In genomic region chr3:35547696-35548095, GRCm38 (mm10) we compare ENCODE assay signal across 15 mouse cellular contexts.
"Had no signal": no experiment of that assay in that cellular context is flagged by ENCODE, and none has a peak within 500 bp of the region (broad histone marks: within the 10 kb centered on the region; RNA-seq: fewer than 3 reads in every experiment).

No protein-coding gene starts in this region.

- ATAC-seq: liver, postnatal 0 days; midbrain, embryonic 13.5 days had no signal

- H3K27me3 ChIP-seq: kidney, embryonic 15.5 days; liver, embryonic 13.5 days; lung, embryonic 15.5 days; midbrain, embryonic 13.5 days had no signal

- H3K9me3 ChIP-seq: kidney, embryonic 15.5 days; liver, embryonic 13.5 days; lung, embryonic 15.5 days; midbrain, embryonic 13.5 days had no signal

- H3K36me3 ChIP-seq: kidney, embryonic 15.5 days; liver, embryonic 13.5 days; lung, embryonic 15.5 days; midbrain, embryonic 13.5 days had no signal

- H3K9ac ChIP-seq: kidney, embryonic 15.5 days; liver, embryonic 13.5 days; liver, postnatal 0 days; lung, embryonic 15.5 days; midbrain, embryonic 13.5 days had no signal

- H3K27ac ChIP-seq: kidney, embryonic 15.5 days; liver, embryonic 13.5 days; lung, embryonic 15.5 days; midbrain, embryonic 13.5 days had no signal

- DNase-seq: kidney, adult 2 months; kidney, postnatal 14 days; left cerebral cortex, postnatal 4 days; liver; liver, embryonic 13.5 days; liver, postnatal 0 days; lung, postnatal 14 days; retina, postnatal 1 day; right cerebral cortex, postnatal 4 days; spleen, adult 18-20 months; thymus, adult 18-20 months; thymus, postnatal 14 days had no signal

- H3K4me1 ChIP-seq: kidney, embryonic 15.5 days; liver, embryonic 13.5 days; lung, embryonic 15.5 days; midbrain, embryonic 13.5 days had no signal

- H3K4me2 ChIP-seq: kidney, embryonic 15.5 days; liver, embryonic 13.5 days; lung, embryonic 15.5 days; midbrain, embryonic 13.5 days had no signal

- H3K4me3 ChIP-seq: kidney, embryonic 15.5 days; liver, embryonic 13.5 days; lung, embryonic 15.5 days; midbrain, embryonic 13.5 days had no signal
